Mouse (Mus musculus) lung, adult 2 months (tissue): ENCODE data around the gene Svs1. TPM values are rescaled to one million over a fixed set of nuclear protein-coding genes. Genes with fewer than 3 reads are reported as not detected.
A peak's percentile ranks its signal among the peaks of the same experiment; 100 is the strongest.

ENCODE experiments used
- DNase-seq: peaks from one replicate; pipeline ENCODE4 v3.0.0; 2022
- H3K4me1 ChIP-seq: fragments of 200-500 bp; 2 replicates; pipeline ENCODE4 v1.6.1; 2011; ENCODE audit warnings: low read length; ENCODE audit not compliant: control insufficient read depth, insufficient read depth
- H3K4me3 ChIP-seq: fragments of 200-500 bp; replicated peaks from 2 replicates; pipeline ENCODE3; 2011; ENCODE audit warnings: low read depth, mild to moderate bottlenecking, control low read depth, low read length; ENCODE audit errors: extremely low read depth
- CTCF ChIP-seq: fragments of 200-500 bp; IDR thresholded peaks from 2 replicates; pipeline ENCODE4 v1.5.1; 2011; ENCODE audit warnings: mild to moderate bottlenecking, low read length, control low read depth; ENCODE audit not compliant: insufficient read depth
- POLR2A ChIP-seq: fragments of 200-500 bp; IDR thresholded peaks from 2 replicates; pipeline ENCODE4 v1.6.1; 2011; ENCODE audit warnings: low read depth, mild to moderate bottlenecking, control low read depth, low read length, borderline replicate concordance; ENCODE audit errors: extremely low read depth
- WGBS: fragments of 180-500 bp; shearing (Covaris S2); methylation state at CpG from one replicate; pipeline ENCODE4 v1.1.7; 2018; 5-methylcytosine and 5-hydroxymethylcytosine counted together
- polyA plus RNA-seq: library from polyadenylated mRNA; depleted of rRNA; stranded (reverse); fragments of >200 nt; gene quantifications from 2 replicates; pipeline ENCODE4 v1.2.3, GENCODE M21; 2012; rRNA removed

Gene Svs1
- polyA plus RNA-seq, 1 experiment: not detected

DNA sequence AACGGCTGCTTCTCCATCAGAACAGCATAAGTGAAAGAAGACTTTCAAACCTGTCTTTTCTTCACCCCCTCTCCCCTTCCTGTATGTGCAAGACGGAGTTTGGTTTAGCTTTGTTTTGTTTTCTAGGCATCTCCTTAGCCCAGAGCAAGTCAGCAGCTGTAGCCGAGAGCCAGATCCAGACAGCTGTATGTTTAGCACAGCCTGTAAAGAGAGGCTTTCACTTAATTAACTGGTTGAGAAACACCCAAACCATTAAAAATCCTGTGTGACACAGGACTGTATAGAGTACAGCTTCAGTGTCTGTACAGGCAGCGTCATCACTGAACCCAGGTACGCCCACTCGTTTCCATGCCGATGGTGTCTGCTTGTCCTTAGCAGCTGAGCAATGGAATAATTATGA lies 38.6 kb downstream of the Svs1 start:
- WGBS: 83% methylated on average over 7 of the region's 7 CpGs
- DNase-seq: no peak
- Histone ChIP-seq H3K4me1 (no peaks in the 10 kb centered on the region; the same call in 1 of the 2 replicates), H3K4me3 (no peak overlapping the region)
- TF ChIP-seq CTCF (no peak), POLR2A (no peak)

DNA sequence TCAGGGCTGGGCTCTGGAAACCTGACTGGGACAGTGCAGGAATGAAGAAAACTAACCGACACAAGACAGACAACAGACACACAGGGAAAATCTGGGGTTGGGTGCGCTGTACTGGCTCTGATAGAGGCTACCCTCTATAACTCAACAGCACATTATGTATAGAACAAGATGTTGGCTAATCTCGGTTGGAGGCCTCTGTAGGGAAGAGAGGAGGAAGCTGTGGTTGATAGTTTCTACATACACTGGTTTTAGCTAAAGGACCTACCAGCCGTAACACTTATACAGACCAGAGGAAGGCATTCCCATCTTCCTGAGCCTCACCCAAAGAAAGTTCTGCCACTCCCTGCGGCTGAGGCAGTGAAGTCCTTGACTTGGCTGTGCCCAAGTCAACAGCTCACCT lies 39.8 kb downstream of the Svs1 start:
- WGBS: 75% methylated on average over 5 of the region's 5 CpGs
- no peak overlapping the region for H3K4me3 ChIP-seq
- TF ChIP-seq POLR2A: no peak
- no peak for TF ChIP-seq CTCF
- H3K4me1 ChIP-seq: no peaks in the 10 kb centered on the region; the same call in 1 of the 2 replicates
- DNase-seq: no peak

DNA sequence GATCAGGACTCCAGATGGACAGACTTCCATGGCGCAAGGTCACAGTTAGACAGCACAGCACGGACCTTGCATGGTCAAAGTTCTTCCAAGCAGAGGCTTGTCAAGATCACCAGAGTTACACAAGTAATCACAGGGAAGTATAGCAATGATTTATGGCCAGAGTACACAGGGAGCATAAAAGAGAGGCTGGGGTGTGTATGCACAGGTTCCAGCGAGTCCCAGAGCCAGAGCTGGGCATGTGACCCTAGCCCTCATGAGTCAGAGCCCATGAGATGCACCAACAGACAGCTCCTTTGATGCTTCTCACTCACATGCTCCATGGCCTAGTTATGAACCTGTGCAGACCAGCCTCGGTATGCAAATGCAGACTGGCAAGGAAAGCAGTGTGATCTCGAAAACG lies 41.4 kb downstream of the Svs1 start:
- TF ChIP-seq POLR2A: no peak
- no peak for TF ChIP-seq CTCF
- DNase-seq: no peak
- Histone ChIP-seq H3K4me1 (no peaks in the 10 kb centered on the region; the same call in 1 of the 2 replicates), H3K4me3 (no peak overlapping the region)
- WGBS: 91% methylated on average over 6 of the region's 6 CpGs

DNA sequence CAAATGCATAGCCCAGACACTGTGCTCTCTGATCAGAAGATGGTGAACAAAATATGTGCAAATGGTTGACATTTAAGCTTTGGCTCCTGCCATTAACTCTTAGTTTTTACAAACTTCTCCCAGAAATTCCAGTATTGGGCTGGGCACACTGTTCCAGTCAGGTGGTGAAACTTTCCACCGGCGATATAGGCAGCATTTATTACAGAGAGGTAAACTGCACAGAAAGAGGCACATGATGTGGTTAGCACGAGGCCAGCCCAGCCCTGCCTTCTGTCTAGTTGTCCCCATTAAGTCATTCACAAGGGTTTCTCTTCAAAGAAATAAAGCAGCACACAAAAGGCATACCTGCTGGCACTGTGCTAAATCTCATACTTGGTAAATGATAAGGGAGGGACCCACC lies 42.0 kb downstream of the Svs1 start:
- WGBS: 82% methylated on average over 3 of the region's 3 CpGs
- TF ChIP-seq CTCF (no peak), POLR2A (no peak)
- Histone ChIP-seq H3K4me1 (no peaks in the 10 kb centered on the region; the same call in 1 of the 2 replicates), H3K4me3 (no peak overlapping the region)
- DNase-seq: no peak

DNA sequence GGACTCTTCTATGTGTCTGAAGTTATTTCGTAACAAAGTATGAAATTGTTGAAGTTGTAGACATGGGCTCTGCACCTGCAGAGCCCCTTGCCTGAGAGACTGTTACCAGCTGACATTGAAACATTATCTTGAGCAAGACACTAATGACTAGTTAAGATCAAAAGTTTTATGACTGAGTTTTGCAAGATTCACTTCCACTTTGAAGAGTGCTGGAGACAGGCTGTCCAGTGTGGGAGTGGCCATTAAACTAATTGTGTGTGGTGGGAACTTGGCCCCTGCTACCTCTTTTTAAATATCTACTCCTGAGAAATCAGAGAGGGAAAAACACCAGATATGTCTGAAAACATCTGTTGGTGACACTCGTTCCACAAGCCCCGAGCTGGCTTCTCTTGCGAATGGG lies 44.6 kb downstream of the Svs1 start:
- DNase-seq: no peak
- WGBS: 61% methylated on average over 4 of the region's 4 CpGs
- Histone ChIP-seq H3K4me3 (no peak overlapping the region), H3K4me1 (peaks cover under 1% of the 10 kb centered on the region)
- TF ChIP-seq POLR2A: no peak
- no peak for TF ChIP-seq CTCF

DNA sequence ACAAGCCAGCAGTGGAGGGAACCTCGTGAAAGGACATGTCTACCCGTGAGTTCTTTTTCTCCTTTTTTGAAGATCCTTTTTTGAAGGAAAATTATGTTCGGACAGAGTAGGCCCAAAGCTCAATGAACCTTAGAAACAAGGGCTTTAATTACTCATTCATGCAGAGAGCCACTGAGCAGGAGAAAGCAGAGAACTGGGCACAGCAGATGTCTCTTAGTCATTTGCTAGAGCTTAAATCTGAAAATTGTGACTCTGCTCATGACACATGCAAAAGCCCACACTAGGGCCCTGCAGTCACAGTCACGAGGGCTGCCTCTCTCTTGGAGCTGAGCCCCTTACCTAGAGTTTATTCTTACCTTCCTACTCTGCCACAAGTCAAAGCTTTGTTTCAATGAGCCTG lies 46.1 kb downstream of the Svs1 start:
- Histone ChIP-seq H3K4me1 (peaks cover 8% of the 10 kb centered on the region), H3K4me3 (no peak overlapping the region)
- DNase-seq: no peak
- 87% methylated on average over 4 of the region's 4 CpGs for WGBS
- TF ChIP-seq CTCF: no peak
- no peak for TF ChIP-seq POLR2A

DNA sequence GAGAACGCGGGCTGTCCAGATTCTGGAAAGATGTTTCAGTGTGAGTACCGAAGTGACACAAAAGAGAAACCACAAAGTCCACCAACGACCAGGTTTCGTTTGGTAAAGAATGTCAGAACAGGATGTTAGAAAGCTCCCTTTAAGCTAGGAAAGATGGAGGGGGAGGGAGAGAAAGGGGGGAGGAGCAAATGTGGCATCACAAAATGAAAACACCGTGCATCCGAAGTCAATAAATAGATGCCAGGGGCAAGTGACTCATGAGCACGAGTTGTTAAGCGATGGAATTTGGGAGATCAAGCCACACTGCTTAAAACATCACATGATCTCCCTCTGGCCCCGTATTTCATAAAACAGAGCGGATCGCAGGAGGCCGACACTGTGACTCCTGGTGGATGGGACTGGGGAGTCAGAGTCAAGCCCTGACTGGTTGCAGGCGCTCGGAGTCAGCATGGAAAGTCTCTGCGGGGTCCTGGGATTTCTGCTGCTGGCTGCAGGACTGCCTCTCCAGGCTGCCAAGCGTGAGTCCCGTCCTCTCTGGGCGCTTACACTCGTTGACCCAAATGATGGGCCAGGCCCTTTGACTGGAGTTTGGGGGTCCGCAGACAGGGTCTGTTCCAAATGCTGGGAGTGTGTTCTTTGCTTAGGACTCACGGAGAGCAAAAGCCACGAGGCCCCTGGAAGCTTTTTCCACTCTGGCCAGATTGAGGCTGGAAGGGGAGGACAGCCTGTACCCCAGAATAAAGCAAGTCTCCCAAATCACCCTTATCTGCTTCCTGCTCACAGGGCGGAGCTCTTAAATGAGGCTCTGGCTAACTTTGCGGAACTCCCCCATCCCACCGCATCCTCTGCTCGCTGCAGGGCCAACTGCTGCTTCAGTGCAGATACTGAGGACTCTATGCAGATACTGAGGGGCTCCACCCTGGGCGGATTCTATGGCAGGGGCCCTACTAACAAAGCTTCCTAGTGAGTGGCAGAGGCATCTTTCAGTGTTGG lies 49.9 kb downstream of the Svs1 start, which contains the start of gene Gpnmb:
TSS of gene Gpnmb (plus strand) at position 272 of the 993 bp plus-strand sequence.
- WGBS: 43% methylated on average over 28 of the region's 28 CpGs

DNA sequence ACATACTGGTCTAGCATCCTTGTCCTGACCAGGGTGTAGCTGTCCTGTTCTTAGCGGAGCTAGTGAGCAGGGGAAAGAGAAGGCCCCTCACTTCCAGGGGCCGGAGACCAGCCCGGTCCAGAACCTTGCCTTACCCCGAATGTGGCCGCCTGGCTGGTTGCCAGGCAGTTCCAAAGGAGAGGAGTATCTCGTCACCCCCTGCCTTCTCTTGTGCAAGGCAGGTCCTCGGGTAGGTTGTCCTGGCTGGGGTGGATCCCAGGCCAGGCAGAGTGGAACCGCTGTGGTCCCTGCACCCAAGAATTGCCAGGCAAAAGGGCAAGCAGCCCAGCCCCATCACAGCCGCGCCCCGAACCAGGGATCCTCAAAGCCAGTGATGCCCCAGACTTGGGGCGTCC lies 50.6 kb downstream of the Svs1 start:
- TF ChIP-seq CTCF: no peak
- TF ChIP-seq POLR2A: no peak
- Histone ChIP-seq H3K4me1 (peaks cover 14% of the 10 kb centered on the region), H3K4me3 (no peak overlapping the region)
- 62% methylated on average over 12 of the region's 12 CpGs for WGBS
- DNase-seq: no peak

More for the DNA sequence above, 49.9 kb downstream of the Svs1 start, which contains the start of gene Gpnmb:
- TF ChIP-seq CTCF: no peak
- TF ChIP-seq POLR2A: no peak
- H3K4me1 ChIP-seq: peaks cover 14% of the 10 kb centered on the region
- DNase-seq: no peak
- peak within 1 kb of the TSS; percentile 14 for H3K4me3 ChIP-seq

DNA sequence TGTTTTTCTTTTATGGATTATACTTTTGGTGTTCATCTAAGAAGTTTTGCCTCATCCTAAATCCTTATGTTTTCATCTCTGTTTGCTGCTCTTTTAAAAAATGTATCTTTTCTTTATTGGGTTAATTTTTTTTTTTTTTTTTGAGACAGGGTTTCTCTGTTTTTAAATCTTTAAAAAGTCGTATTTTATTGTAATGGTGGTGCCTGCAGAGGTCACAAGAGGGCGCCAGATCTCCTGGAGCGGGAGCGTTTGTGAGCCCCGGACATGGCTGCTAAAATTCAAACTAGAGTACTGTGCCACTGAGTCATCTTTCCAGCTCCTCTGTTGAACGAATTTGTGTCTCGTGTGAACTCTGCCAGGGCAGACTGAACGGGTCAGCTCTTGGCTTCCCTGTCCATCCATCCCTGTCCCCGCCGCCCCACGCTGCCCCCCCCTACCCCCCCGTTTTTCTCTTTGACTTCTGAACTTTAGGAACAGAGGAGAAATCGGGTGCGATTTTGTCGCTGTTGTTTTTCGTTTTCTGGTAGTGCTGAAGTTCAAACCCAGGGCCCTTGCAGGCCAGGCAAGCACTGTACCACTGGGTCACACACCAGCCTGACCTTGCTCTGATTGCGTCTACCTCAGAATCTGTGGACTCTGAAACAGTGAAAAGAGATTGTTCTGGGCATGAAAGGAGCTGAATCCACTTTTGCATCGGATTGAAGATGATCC lies 53.0 kb downstream of the Svs1 start:
- Histone ChIP-seq H3K4me3 (peak overlapping the region; percentile 7), H3K4me1 (peaks cover 14% of the 10 kb centered on the region)
- peak; percentile 46 for DNase-seq
- TF ChIP-seq CTCF (peak; percentile 73), POLR2A (no peak)
- 13% methylated on average over 18 of the region's 18 CpGs for WGBS

Other genes with a start within 250 kb of the Svs1 start
- 29.9 and 35.2 TPM in 2 replicates for gene Gimap1, start 247.8 kb upstream of the Svs1 start, polyA plus RNA-seq
- 28.6 and 32.8 TPM in 2 replicates for gene Gimap5, start 240.7 kb upstream of the Svs1 start, polyA plus RNA-seq
- 12.5 and 15.4 TPM in 2 replicates for gene Gimap3, start 216.0 kb upstream of the Svs1 start, polyA plus RNA-seq
- gene Tmem176a, start 145.9 kb upstream of the Svs1 start, polyA plus RNA-seq: 254 and 269 TPM in 2 replicates
- 521 and 609 TPM in 2 replicates for gene Tmem176b, start 145.4 kb upstream of the Svs1 start, polyA plus RNA-seq
- gene Aoc1, start 114.0 kb upstream of the Svs1 start, polyA plus RNA-seq: 4.8 and 8.1 TPM in 2 replicates
- gene 1600015I10Rik, start 57.0 kb upstream of the Svs1 start, polyA plus RNA-seq: not detected in 2 replicates
- gene Doxl2, start 11.9 kb upstream of the Svs1 start, polyA plus RNA-seq: not detected in 2 replicates
- 25.7 and 28.8 TPM in 2 replicates for gene Gpnmb, start 49.7 kb downstream of the Svs1 start, polyA plus RNA-seq
- 11.5 and 12.6 TPM in 2 replicates for gene Malsu1, start 86.9 kb downstream of the Svs1 start, polyA plus RNA-seq
- 0.03 and 0.07 TPM in 2 replicates for gene Igf2bp3, start 228.1 kb downstream of the Svs1 start, polyA plus RNA-seq